Mouse (Mus musculus): ENCODE measurements at regions not wholly inside any gene's neighbourhood (a gene's known extent, or its start where the extent isn't known, plus 50 kb on each side); places are given as distances from the start of the nearest gene placed in this dataset.

- peak in 1 of 2 experiments; percentile 3 for DNase-seq (ENCODE audit: low spot score in 2 of 2)
Measured at GRCm38 (mm10) chrX:39104671-39105070, 241.4 kb upstream of the Cypt15 start.

DNA sequence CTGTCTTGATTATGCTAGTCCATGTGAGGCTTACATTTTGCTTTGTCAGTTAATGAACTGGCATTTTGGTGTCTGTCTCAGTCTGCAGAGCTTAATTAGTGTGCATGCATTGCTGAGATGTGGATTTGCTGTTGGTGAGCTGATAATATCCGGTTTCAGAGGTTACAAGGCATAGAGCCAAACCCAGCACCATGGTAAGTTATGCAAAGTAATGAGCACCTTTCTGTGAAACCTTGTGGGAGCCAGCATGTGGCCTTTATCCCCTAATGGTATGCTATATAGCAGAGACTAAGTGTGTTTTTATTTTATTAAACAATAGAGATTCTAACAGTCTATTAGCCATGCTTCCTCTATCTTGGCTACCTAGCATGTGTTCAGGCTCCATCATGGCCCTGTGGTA is 240.1 kb upstream of the Cypt15 start:
- no peak for DNase-seq (ENCODE audit: low spot score in 2 of 2)

- no peak for DNase-seq (ENCODE audit: low spot score in 2 of 2)
Measured at GRCm38 (mm10) chrX:39129331-39129730, 216.7 kb upstream of the Cypt15 start.
